Mouse (Mus musculus): ENCODE measurements around the gene Arpc3.
"Not testable (repeated sequence)": the region's sequence is repeated elsewhere in the genome, so short reads cannot be mapped to it uniquely, and the experiment has no call there.

Arpc3 gene

DNA sequence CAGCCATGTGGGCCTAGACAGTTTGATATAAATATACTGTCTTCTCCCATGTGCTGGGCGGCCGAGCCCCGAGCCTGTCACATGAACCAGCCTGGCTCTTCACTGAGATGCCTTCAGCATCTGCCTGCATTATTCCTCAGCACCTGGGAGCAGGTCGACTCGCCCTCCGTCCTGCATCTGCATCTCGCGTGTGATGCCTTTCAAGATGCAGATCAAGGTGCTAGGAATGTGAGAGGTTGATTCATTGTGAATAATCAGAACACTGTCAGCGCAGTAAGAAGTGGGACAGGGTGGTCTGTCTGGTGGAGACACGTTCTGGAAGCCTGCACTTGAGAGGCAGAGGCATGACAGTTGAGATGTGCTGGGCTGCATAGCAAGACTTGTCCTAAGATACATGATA is 52.8 kb downstream of the Arpc3 start:
- DNase-seq, result no peak

DNA sequence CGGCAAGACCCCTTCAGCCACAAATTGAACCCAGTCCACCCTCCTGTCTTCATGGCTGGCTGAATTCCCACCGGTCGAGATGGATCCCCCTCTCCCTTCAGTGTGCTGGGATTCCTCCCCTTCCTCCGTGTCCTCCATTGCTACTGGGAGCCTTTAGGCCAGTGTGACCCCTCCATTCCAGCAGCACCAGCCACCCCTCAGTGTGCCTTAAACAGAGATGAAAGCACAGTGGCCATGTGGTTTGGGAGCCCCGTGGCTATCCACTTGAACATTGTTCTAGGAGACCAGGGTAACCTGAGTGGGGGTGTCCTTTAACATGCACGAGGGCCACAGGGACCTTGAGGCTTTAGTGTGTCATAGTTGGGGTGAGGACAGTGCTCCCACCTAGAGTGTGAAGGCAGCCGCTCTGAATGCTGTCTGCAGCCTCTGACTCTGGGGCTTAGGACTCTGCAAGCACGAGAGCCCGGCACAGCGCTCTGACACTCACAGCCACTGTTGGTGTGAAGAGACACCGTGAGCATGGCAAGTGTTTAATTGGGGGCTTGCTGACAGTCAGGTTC is 53.5 kb downstream of the Arpc3 start:
- no peak for DNase-seq

DNA sequence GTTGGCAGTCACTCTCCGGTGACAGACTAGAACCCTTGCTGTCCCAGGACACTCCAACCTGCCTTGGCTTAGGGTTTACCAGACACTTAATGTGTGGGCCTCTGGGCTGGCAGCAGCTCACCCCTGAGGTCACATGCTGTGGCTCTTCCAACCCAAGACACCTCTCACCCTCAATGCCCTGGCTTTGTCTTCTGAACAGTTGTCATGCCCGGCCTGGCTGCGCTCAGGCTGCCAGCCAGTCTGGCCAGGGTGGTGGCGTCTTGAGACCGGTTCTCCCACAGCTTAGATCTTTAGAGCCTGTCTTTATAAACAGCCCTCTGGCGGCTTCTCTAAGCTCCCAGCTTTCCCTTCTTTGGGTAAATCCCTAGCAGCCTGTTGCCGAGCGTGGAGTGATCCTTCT is 56.2 kb downstream of the Arpc3 start:
- DNase-seq, result no peak

DNA sequence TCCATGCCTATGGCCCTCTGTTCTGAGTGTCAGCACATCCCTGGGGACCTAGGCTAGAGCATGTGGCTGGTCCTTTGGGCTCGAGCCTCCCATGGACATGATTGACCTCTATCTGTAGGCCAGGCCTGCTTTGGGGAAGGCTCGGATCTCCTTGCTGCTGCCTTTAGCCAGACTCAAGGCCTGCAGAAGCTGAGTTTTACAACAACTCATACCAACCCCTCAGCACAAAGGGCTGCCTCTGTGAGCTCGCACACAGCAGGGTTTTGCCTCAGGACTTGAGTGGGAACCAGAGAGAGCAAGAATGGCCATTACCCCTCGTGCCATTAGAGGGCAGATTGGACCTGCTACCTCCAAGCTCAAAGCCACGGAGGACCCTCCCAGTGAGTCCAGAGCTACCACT is 57.2 kb downstream of the Arpc3 start:
- no peak for DNase-seq

DNA sequence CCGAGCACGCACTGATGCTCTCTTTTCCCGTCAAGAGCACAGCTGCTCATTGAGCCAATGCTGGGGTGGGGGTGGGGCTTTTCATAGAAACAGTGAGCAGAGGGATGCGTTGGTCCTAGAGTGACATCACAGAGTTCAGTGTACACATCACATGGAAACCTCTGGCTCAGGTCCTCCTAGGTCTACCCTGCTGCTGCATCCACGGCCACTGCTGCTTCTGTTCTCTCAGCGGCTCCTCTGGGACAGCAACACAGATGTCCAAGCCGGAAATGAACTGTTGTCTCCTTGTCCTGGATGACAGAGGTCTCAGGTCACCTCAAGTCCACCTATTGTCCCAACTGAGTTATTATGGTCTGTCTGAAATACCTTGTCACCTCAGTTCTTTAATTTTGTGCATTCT is 58.3 kb downstream of the Arpc3 start:
- DNase-seq, result no peak

DNA sequence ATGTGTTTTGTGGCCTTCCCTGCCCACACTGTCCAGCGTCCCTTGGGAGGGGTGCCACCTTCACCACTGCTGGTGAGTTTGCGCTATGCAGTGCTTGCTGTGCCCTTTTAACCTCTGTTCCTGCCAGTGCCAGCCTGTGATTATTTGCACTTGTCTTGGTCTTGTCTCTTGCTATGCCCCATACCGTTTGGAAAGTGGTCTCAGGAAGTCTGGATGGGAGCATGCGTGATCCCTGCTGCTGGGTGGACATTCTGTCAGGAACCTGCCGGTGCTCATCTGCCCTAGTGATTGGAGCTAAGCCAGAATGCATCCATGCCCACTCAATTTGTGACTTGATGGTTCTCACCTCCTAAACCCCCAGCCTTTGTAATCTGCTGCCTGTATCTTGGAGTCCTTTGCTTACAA is 59.2 kb downstream of the Arpc3 start:
- no peak for DNase-seq

DNA sequence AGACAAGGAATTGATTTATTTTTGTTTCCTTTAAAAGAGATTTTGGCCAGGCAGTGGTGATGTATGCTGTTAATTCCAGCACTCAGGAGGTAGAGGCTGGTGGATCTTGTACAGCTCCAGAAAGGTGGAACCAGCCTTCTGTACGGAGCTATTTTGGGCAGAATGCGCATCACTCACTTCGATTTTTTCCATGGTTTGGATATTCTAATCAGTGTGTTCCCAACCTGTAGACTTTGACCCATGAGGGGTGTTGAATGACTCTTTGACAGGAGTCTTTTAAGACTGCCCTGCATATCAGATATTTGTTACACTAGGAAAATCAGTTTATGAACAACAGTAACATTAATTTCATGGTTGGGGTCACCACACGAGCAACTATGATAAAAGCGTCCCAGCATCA is 59.6 kb downstream of the Arpc3 start:
- no peak for DNase-seq

DNA sequence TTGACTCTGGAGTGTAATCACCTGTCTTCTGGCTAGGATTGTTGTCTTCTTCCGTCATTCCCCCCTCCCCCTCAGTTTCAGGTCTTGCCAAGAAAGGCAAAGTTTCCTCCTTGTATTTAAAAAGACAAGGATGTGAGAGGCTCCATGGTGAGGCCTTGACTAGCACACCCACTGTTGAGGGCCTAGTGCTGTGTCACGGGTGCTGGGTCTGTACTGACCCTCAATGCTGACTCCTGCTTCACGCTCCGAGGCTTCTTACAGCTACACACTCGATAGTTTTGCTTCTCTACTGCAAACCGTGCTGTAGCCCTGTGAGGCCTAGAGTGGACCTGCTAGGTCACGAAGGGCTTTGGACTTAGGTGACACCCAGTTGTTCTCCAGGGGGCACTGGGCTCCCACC is 60.5 kb downstream of the Arpc3 start:
- DNase-seq, result no peak

DNA sequence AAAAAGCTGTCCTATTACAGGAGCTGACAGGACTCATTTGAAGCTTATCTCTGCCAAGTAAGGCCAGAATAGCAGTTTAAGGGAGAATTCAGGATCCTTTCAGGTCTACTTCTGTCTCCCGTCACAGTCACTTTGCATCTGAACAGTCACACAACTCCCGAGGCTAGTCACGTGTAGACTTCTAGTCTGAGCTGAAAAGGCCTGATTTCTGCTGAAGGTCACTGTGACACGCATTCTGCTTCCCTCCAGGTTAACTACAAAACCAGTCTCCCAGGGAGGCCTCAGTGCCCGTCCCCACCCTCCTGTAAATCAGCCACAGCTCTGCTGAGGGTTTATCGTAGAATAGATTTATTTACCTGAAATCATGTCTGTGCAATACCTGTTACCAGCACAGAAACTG is 61.5 kb downstream of the Arpc3 start:
- no peak for DNase-seq

DNA sequence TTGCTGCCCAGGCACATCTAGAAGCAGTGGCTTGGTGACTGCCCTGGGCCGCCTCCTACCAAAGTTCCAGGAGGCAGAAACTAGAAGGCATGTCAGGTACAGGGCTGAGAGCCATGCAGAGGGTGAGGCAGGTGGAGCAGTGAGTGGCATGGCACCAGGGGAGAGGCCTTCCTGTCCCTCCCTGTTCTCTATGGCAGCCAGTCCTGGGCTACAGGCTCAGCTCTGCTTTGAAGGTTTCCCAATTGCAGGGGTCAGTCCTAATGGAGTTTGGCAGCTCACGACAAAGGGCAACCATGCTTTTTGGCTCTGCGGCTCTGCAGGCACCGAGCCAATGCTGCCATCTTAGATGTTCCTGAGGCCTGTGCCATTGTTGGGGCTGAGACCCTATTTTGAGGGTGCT is 62.8 kb downstream of the Arpc3 start:
- DNase-seq, result no peak

DNA sequence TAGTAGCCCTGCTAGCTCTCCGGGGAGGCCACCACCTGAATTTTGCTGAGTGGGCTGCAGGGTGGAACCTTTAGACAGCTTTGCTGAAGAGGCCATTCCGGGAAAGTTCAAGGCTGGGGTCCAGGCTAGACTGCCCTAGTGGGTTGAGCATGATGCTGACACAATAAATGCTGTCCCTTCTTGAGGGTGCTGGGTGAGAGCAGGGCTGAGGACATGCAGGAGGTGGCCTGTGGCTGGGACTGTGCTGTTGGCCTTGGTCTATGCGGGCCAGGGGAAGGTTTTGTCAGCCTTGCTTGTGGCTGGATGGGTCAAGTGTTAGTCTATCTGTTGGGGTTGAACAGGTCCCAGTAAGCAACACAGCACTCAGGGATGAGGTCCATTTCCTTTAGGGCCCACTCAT is 63.2 kb downstream of the Arpc3 start:
- DNase-seq, result no peak

DNA sequence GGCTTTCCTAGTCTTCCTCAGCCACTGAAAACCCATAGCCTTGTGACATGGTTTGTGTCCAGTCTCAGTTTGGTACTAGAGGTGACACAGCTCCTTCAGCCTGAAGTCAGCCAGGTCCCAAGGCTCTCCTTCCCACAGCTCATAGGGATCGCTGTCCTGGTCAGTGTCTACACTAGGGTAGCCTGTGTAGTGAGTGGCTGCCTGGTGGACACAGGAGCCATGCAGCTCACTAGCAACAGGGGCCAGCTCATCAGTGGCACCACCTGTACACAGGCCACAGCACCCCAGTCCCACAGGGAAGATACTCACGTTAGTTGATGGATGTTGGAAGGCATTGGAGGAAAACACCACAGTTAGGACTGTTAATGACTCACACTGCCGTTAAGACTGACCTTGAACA is 63.9 kb downstream of the Arpc3 start:
- DNase-seq, result no peak

DNA sequence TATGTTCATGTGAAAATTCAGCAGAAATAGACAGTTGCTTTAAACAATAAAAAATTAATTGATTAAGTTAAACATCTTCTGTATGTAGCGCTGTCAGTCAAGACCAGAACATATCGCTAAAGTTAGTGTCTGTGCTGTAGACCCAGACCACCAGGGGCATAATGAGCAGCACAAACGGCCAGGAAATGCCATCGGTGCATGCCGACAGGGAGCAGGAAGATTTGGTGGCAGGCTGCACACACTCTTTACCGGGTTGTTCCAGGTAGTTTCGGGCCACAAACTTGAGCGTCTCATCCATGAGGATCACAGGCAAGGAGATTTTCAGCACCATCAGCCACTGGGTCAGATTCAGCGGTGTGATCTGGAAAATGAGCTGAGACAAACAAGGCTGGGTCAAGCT is 65.4 kb downstream of the Arpc3 start:
- not testable (repeated sequence) for DNase-seq

DNA sequence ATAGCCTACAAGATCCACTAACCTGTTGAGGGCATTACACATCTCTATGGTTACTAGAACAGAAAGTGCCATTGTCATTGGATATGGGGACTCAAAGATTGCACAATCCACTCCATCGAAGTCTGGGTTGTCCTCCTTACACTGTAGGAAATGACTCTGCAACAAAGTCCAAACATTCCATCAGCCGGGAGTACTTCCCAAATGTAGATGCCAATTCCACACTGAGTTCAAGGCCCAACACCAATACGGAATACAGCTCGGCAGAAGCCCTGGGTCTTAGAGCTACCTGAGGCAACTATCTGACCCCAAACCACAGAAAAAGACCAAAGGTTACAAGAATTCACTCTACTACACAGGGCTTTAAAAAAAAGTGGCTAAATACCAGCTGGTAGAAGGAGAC is 66.4 kb downstream of the Arpc3 start:
- DNase-seq, result no peak

DNA sequence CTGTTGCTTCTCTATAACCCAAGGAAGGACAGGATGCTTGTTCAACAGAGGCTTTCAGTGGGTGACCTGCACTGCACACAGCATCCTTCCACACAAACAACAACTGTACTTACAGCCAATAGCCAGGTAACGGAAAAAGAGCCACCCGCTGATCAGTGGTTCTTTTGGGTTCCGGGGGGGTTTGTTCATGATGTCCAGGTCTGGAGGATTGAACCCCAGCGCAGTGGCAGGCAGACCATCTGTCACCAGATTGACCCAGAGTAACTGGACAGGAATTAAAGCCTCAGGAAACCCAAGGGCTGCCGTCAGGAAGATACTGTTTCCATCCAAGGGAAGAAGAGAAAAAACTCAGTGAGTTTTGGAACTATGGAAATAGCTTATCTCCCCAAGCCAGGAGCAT is 67.7 kb downstream of the Arpc3 start:
- DNase-seq, result no peak

DNA sequence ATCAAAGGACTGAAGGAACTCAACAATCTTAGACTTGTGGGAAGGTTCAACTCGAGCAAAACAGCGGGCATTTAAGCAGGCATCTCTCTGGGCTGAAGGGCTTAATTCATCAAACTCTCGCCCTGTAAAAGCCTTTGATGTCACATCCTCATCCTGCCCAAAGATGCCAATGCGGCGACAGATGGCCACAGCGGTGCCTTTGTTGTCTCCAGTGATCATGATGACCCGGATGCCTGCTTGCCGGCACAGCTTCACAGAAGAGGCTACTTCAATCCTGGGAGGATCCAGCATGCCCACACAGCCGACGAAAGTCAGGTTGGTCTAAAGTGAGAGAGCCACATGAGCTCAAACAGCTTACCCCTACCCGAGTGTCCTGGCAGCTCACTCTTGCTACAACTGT is 69.0 kb downstream of the Arpc3 start:
- DNase-seq, result no peak

DNA sequence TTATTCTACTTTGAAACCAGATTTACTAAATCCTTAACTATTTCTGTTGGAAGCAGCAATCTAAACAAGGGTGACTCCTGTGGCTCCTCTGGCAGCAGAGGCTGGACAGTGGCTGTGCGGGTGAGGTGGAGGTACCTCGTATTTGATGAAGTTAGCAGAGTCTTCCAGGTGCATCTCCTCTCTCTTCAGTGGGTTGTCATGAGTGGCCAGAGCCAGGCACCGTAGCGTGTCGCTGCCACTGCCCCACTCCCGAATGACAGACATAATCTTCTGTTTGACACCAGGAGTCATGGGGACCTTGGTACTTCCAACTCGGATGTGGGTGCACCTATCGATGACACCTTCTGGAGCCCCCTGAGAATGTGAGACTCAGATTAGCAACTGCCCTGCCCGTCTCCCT is 69.8 kb downstream of the Arpc3 start:
- DNase-seq, result no peak

All from right cerebral cortex, postnatal 4 days (tissue).